ENCODE assay signal across 14 mouse cellular contexts in the genomic region with DNA sequence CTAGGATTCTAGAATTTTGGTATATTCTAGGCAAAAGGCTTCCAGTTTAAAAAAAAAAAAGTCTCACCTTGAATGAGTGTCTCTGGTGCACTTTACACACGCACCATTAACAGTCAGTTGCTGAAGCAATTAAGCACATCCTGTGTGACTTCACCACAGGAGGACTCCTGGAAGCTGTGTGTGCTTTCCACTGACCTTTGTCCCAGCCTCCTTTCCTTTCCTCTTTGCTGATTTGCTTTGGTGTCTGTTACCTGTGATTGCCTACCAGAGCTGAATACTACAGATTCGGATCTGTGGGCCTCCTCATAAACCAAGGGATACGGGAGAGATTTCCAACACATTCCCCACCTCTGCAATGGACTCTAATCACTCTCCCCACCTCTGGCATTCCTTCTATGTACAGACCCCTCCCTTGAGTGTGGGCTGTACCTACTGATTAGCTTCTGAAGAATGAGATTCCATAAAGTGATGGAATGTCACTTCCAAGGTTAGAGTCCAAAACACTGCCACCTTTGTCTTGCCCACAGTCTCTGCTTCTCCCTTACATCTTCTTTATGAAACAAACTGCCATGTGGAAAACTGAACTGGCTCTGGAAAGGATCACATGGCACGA. TPM values are rescaled to one million over a fixed set of nuclear protein-coding genes. Genes with fewer than 3 reads are reported as not detected.
DNase-seq lines count a peak whose midpoint lies in the region; ATAC-seq lines count a peak whose summit lies in the region.
"Had no signal": no experiment of that assay in that cellular context is flagged by ENCODE, and none has a peak within 500 bp of the region (broad histone marks: within the 10 kb centered on the region; RNA-seq: fewer than 3 reads in every experiment).

No protein-coding gene starts in this region.

- no peak overlapping the region for H3K9ac ChIP-seq in liver, embryonic 16.5 days (ENCODE audit: low read depth, low read length)
- H3K9ac ChIP-seq: hindbrain, embryonic 15.5 days; limb, embryonic 12.5 days had no signal

- no peak overlapping the region for H3K4me3 ChIP-seq in liver, embryonic 16.5 days (ENCODE audit: low read depth, low read length)
- H3K4me3 ChIP-seq: forebrain, embryonic 10.5 days; gastrocnemius, adult 2 months; hindbrain, embryonic 15.5 days; limb, embryonic 12.5 days; megakaryocyte, embryonic 14.5 days had no signal

- no peaks in the 10 kb centered on the region for H3K9me3 ChIP-seq in liver, embryonic 16.5 days (replicated peaks; ENCODE audit: control insufficient read depth, low read length)
- H3K9me3 ChIP-seq: forebrain, embryonic 10.5 days; hindbrain, embryonic 15.5 days; limb, embryonic 12.5 days; megakaryocyte, embryonic 14.5 days had no signal

- peaks cover 4% of the 10 kb centered on the region; the same call in 1 of the 2 replicates for H3K4me1 ChIP-seq in liver, embryonic 16.5 days (ENCODE audit: control insufficient read depth, low read depth, low read length)

- DNase-seq in adrenal gland, adult 2 months: peak; percentile 1
- no peak for DNase-seq in adrenal gland, adult 8-10 months
- peak; percentile 27 for DNase-seq in kidney, adult 9 months
- DNase-seq in kidney, postnatal 14 days: no peak
- DNase-seq in ZHBTc4 (ENCODE audit: low read depth, low spot score): peak; percentile 65
- no peak for DNase-seq in right cerebral cortex, postnatal 4 days
- no peak for DNase-seq in cerebellum, adult 9-10 months
- DNase-seq: cerebellum, adult 18-20 months; gastrocnemius, adult 2 months had no signal

- WGBS in liver, embryonic 16.5 days (ENCODE audit: insufficient replicate concordance): 72% methylated on average over 4 of the region's 4 CpGs

- peak; percentile 66 for ATAC-seq in liver, embryonic 16.5 days (ENCODE audit: low read depth)

- H3K4me2 ChIP-seq in liver, embryonic 16.5 days (ENCODE audit: low read depth, low read length): no peak overlapping the region
- H3K4me2 ChIP-seq: hindbrain, embryonic 15.5 days; limb, embryonic 12.5 days had no signal

- no peaks in the 10 kb centered on the region for H3K36me3 ChIP-seq in liver, embryonic 16.5 days (ENCODE audit: control insufficient read depth, insufficient read depth)
- H3K36me3 ChIP-seq: hindbrain, embryonic 15.5 days; limb, embryonic 12.5 days had no signal

- no peaks in the 10 kb centered on the region for H3K27me3 ChIP-seq in liver, embryonic 16.5 days (ENCODE audit: control insufficient read depth, insufficient read depth, low read depth, low read length)
- H3K27me3 ChIP-seq: hindbrain, embryonic 15.5 days; limb, embryonic 12.5 days; megakaryocyte, embryonic 14.5 days had no signal

- H3K27ac ChIP-seq in liver, embryonic 16.5 days (ENCODE audit: low read length): 0 out of 2 replicates have a peak overlapping the region, but pooled peaks have one; percentile 17
- H3K27ac ChIP-seq: forebrain, embryonic 10.5 days; gastrocnemius, adult 2 months; hindbrain, embryonic 15.5 days; limb, embryonic 12.5 days had no signal

RNA-seq across cellular contexts. Expression of a gene that starts 32.0 kb away (rescaled TPM):
- 10 to 100 TPM; 59.7 to 68.8 TPM for total RNA-seq in adrenal gland, adult 2 months (2021)
- 9.5 and 12.9 TPM in 2 replicates for polyA plus RNA-seq in adrenal gland, adult 2 months (2012; rRNA removed)
- total RNA-seq in adrenal gland, adult 8-10 months (2022): 10 to 100 TPM; 68.7 to 89.1 (median 80.5) TPM
- polyA plus RNA-seq in liver, embryonic 16.5 days (2015; fragmentation: Nextera tagmentation; extraction: Ambion mirVana): 5.2 and 5.4 TPM in 2 replicates

Comparison
In these comparisons a context has a peak if more than half of its experiments do, and no peak if none do; other contexts are left out.
1. DNase-seq: peak in adrenal gland, adult 2 months (single experiment), kidney, adult 9 months (single experiment) and ZHBTc4 (single experiment); none in adrenal gland, adult 8-10 months (single experiment), kidney, postnatal 14 days (single experiment), right cerebral cortex, postnatal 4 days (single experiment) and cerebellum, adult 9-10 months (single experiment).